8 mouse cellular contexts compared by ENCODE assay signal in genomic region chr5:137747326-137747961, GRCm38 (mm10). TPM values are rescaled to one million over a fixed set of nuclear protein-coding genes. Genes with fewer than 3 reads are reported as not detected.
A peak's percentile ranks its signal among the peaks of the same experiment; 100 is the strongest.
DNase-seq lines count a peak whose midpoint lies in the region; ATAC-seq and TF ChIP-seq lines count a peak whose summit lies in the region.

No protein-coding gene starts in this region.

- H3K36me3 ChIP-seq in heart, adult 2 months (ENCODE audit: control insufficient read depth, insufficient read depth, low read length), result peaks cover 10% of the 10 kb centered on the region; the same call in 1 of the 2 replicates
- H3K36me3 ChIP-seq in kidney, embryonic 15.5 days, result peaks cover 27% of the 10 kb centered on the region

- peak; percentile 29 for TF ChIP-seq CTCF in heart, adult 2 months (IDR thresholded peaks at IDR 0.05)

- no peaks in the 10 kb centered on the region for H3K27me3 ChIP-seq in heart, adult 2 months (ENCODE audit: control insufficient read depth, insufficient read depth, low read length)
- H3K27me3 ChIP-seq in kidney, embryonic 15.5 days, result no peaks in the 10 kb centered on the region

- ATAC-seq in kidney, embryonic 15.5 days (replicated peaks; ENCODE audit: low FRiP score), result peak; percentile 26
- ATAC-seq in frontal cortex, adult (ENCODE audit: low TSS enrichment), result no peak

- intact Hi-C loops in heart, adult 2 months (cut with DNase I), result loop anchor here (5.0 kb wide), 2 partner anchors 215 to 235 kb away; partner anchors contain the start of genes Epo and Gnb2

- no peaks in the 10 kb centered on the region for H3K79me2 ChIP-seq in heart, adult 2 months (replicated peaks; ENCODE audit: control insufficient read depth, insufficient read depth, low read length)

- peak overlapping the region; percentile 87 for H3K9ac ChIP-seq in heart, adult 2 months (ENCODE audit: low read depth, low read length)
- peak overlapping the region; percentile 85 for H3K9ac ChIP-seq in kidney, embryonic 15.5 days

- peak; percentile 42 for DNase-seq in right cerebral cortex, postnatal 14 days
- no peak for DNase-seq in right cerebral cortex, adult 2 months (ENCODE audit: low spot score in 2 of 2)
- peak; percentile 58 to 65 for DNase-seq in cerebellum, postnatal 14 days
- DNase-seq in heart, adult 2 months, result peak; percentile 74 to 82
- peak; percentile 46 for DNase-seq in lung, postnatal 25 days (ENCODE audit: low spot score)
- peak; percentile 42 to 49 for DNase-seq in spleen, postnatal 14 days (ENCODE audit: low spot score in 2 of 2)

- WGBS in heart, adult 2 months, result 2% methylated on average over 26 of the region's 26 CpGs
- WGBS in kidney, embryonic 15.5 days, result 2% methylated on average over 26 of the region's 26 CpGs

- peaks cover 8% of the 10 kb centered on the region for H3K4me1 ChIP-seq in heart, adult 2 months (ENCODE audit: control insufficient read depth, insufficient read depth, low read length)
- H3K4me1 ChIP-seq in kidney, embryonic 15.5 days, result peaks cover 41% of the 10 kb centered on the region

- H3K27ac ChIP-seq in heart, adult 2 months, result peak overlapping the region; percentile 99
- H3K27ac ChIP-seq in kidney, embryonic 15.5 days, result peak overlapping the region; percentile 99

- no peak for TF ChIP-seq POLR2A in heart, adult 2 months (IDR thresholded peaks at IDR 0.05; ENCODE audit: insufficient read depth, low read depth, low read length)

- H3K4me2 ChIP-seq in kidney, embryonic 15.5 days, result peak overlapping the region; percentile 86

- no peaks in the 10 kb centered on the region for H3K9me3 ChIP-seq in kidney, embryonic 15.5 days (replicated peaks)

- TF ChIP-seq EP300 in heart, adult 2 months (IDR thresholded peaks at IDR 0.05; ENCODE audit: insufficient read depth, low read depth, low read length), result no peak

- H3K4me3 ChIP-seq in heart, adult 2 months, result peak overlapping the region; percentile 59
- peak overlapping the region; percentile 77 for H3K4me3 ChIP-seq in kidney, embryonic 15.5 days (replicated peaks)

RNA-seq across cellular contexts. Expression of gene Tsc22d4, which starts 1.9 kb away (rescaled TPM):
- total RNA-seq in heart, adult 2 months (2021), result 100 to 1,000 TPM; 254 to 258 TPM
- polyA plus RNA-seq in heart, adult 2 months (2012; rRNA removed), result 223 and 251 TPM in 2 replicates
- 111 and 126 TPM in 2 replicates for polyA plus RNA-seq in kidney, embryonic 15.5 days (2015; fragmentation: Nextera tagmentation; extraction: Ambion mirVana)

RNA-seq across cellular contexts. Expression of gene Nyap1, which starts 6.0 kb away (rescaled TPM):
- 1 to 10 TPM in 1 of 2 experiments, under 1 TPM in 1; 0.94 to 1.2 TPM for total RNA-seq in heart, adult 2 months (2021)
- 1.6 and 1.7 TPM in 2 replicates for polyA plus RNA-seq in heart, adult 2 months (2012; rRNA removed)
- 1.8 and 2.1 TPM in 2 replicates for polyA plus RNA-seq in kidney, embryonic 15.5 days (2015; fragmentation: Nextera tagmentation; extraction: Ambion mirVana)

RNA-seq across cellular contexts. Expression of gene Ppp1r35, which starts 31.2 kb away (rescaled TPM):
- total RNA-seq in heart, adult 2 months (2021), result 10 to 100 TPM in 1 of 2 experiments, 1 to 10 TPM in 1; 7.4 to 10.8 TPM
- 6.8 and 12.0 TPM in 2 replicates for polyA plus RNA-seq in heart, adult 2 months (2012; rRNA removed)
- polyA plus RNA-seq in kidney, embryonic 15.5 days (2015; fragmentation: Nextera tagmentation; extraction: Ambion mirVana), result 25.9 and 33.2 TPM in 2 replicates

RNA-seq across cellular contexts. Expression of gene Mepce, which starts 40.0 kb away (rescaled TPM):
- 10 to 100 TPM; 21.3 to 26.0 TPM for total RNA-seq in heart, adult 2 months (2021)
- 24.1 and 31.5 TPM in 2 replicates for polyA plus RNA-seq in heart, adult 2 months (2012; rRNA removed)
- 9.2 and 10.4 TPM in 2 replicates for polyA plus RNA-seq in kidney, embryonic 15.5 days (2015; fragmentation: Nextera tagmentation; extraction: Ambion mirVana)

RNA-seq across cellular contexts. Expression of gene Zcwpw1, which starts 40.2 kb away (rescaled TPM):
- total RNA-seq in heart, adult 2 months (2021), result under 1 TPM; 0.44 to 0.52 TPM
- 0.39 and 0.50 TPM in 2 replicates for polyA plus RNA-seq in heart, adult 2 months (2012; rRNA removed)
- polyA plus RNA-seq in kidney, embryonic 15.5 days (2015; fragmentation: Nextera tagmentation; extraction: Ambion mirVana), result 26.6 and 31.8 TPM in 2 replicates

Comparison
In these comparisons a context has a peak if more than half of its experiments do, and no peak if none do; other contexts are left out.
1. DNase-seq: peak in right cerebral cortex, postnatal 14 days (single experiment), cerebellum, postnatal 14 days (2 of 2), heart, adult 2 months (2 of 2), lung, postnatal 25 days (single experiment) and spleen, postnatal 14 days (2 of 2); none in right cerebral cortex, adult 2 months (0 of 2).